ENCODE assay signal across 28 mouse cellular contexts in the genomic region with DNA sequence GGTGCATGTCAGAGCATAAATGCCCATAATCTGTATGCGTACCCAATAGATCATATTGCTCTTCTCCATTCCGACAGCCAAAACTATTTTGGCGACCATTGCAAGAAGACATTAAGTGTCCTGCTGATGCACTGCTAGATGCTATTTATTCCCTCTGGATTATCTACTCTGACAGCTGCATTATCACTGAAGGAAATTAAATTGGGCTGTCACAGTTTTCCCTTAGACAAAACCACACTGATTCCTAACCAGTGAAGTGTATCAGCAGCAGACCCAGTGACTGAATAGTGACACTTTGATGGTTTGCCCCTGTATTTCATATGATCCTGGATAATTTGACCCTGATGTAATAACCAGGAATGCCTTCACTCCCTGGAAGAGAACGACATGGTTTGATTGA.
A peak's percentile ranks its signal among the peaks of the same experiment; 100 is the strongest.
DNase-seq lines count a peak whose midpoint lies in the region; ATAC-seq and TF ChIP-seq lines count a peak whose summit lies in the region.
"Had no signal": no experiment of that assay in that cellular context is flagged by ENCODE, and none has a peak within 500 bp of the region (broad histone marks: within the 10 kb centered on the region; RNA-seq: fewer than 3 reads in every experiment).

No protein-coding gene starts in this region.

- no peak for TF ChIP-seq POLR2A in myocyte (IDR thresholded peaks at IDR 0.05; ENCODE audit: insufficient read length, low read depth)

- H3K36me3 ChIP-seq in kidney, embryonic 15.5 days = no peaks in the 10 kb centered on the region
- no peaks in the 10 kb centered on the region for H3K36me3 ChIP-seq in neural tube, embryonic 12.5 days
- H3K36me3 ChIP-seq in neural tube, embryonic 15.5 days = no peaks in the 10 kb centered on the region
- H3K36me3 ChIP-seq in myocyte (ENCODE audit: control insufficient read depth, insufficient read depth) = no peaks in the 10 kb centered on the region
- H3K36me3 ChIP-seq: limb, embryonic 12.5 days; liver, embryonic 15.5 days; midbrain, embryonic 15.5 days had no signal

- H3K9ac ChIP-seq in kidney, embryonic 15.5 days = no peak overlapping the region
- no peak overlapping the region for H3K9ac ChIP-seq in neural tube, embryonic 12.5 days
- H3K9ac ChIP-seq in neural tube, embryonic 15.5 days (replicated peaks) = no peak overlapping the region
- H3K9ac ChIP-seq: limb, embryonic 12.5 days; liver, embryonic 15.5 days; lung, embryonic 14.5 days; midbrain, embryonic 15.5 days had no signal

- peak; percentile 71 for ATAC-seq in kidney, embryonic 15.5 days (replicated peaks; ENCODE audit: low FRiP score)
- peak; percentile 43; the same call in 1 of the 2 replicates for ATAC-seq in neural tube, embryonic 12.5 days (ENCODE audit: low FRiP score, low read depth)
- no peak for ATAC-seq in neural tube, embryonic 15.5 days (ENCODE audit: low FRiP score)
- ATAC-seq in frontal cortex, adult (ENCODE audit: low TSS enrichment) = no peak
- ATAC-seq: CD4-positive, CD25-positive, alpha-beta regulatory T cell, adult 4 months; forebrain, embryonic 14.5 days; intestine, postnatal 0 days; midbrain, embryonic 15.5 days had no signal

- H3K27ac ChIP-seq in kidney, embryonic 15.5 days = no peak overlapping the region
- no peak overlapping the region for H3K27ac ChIP-seq in neural tube, embryonic 12.5 days
- no peak overlapping the region for H3K27ac ChIP-seq in neural tube, embryonic 15.5 days (replicated peaks)
- H3K27ac ChIP-seq: layer of hippocampus, adult 2 months; left cerebral cortex, adult 2 months; limb, embryonic 12.5 days; liver, embryonic 15.5 days; midbrain, embryonic 15.5 days had no signal

- no peak overlapping the region for H3K4me2 ChIP-seq in kidney, embryonic 15.5 days
- no peak overlapping the region for H3K4me2 ChIP-seq in neural tube, embryonic 12.5 days (replicated peaks)
- no peak overlapping the region for H3K4me2 ChIP-seq in neural tube, embryonic 15.5 days
- no peak overlapping the region for H3K4me2 ChIP-seq in myocyte (ENCODE audit: low read depth)
- H3K4me2 ChIP-seq: heart, embryonic 11.5 days; limb, embryonic 12.5 days; liver, embryonic 15.5 days; lung, embryonic 14.5 days; midbrain, embryonic 15.5 days had no signal

- H3K79me2 ChIP-seq in myocyte (ENCODE audit: control insufficient read depth, insufficient read depth) = no peaks in the 10 kb centered on the region

- H3K27me3 ChIP-seq in kidney, embryonic 15.5 days = no peaks in the 10 kb centered on the region
- H3K27me3 ChIP-seq in neural tube, embryonic 12.5 days (replicated peaks) = no peaks in the 10 kb centered on the region
- no peaks in the 10 kb centered on the region for H3K27me3 ChIP-seq in neural tube, embryonic 15.5 days (replicated peaks)
- H3K27me3 ChIP-seq in myocyte (ENCODE audit: control insufficient read depth, insufficient read depth, insufficient read length) = no peaks in the 10 kb centered on the region
- H3K27me3 ChIP-seq: limb, embryonic 12.5 days; liver, embryonic 15.5 days; midbrain, embryonic 15.5 days had no signal

- WGBS in kidney, embryonic 15.5 days = 52% methylated on average over 4 of the region's 4 CpGs
- WGBS in neural tube, embryonic 12.5 days = 70% methylated on average over 4 of the region's 4 CpGs
- 49% methylated on average over 4 of the region's 4 CpGs for WGBS in neural tube, embryonic 15.5 days

- H3K4me3 ChIP-seq in kidney, embryonic 15.5 days (replicated peaks) = no peak overlapping the region
- H3K4me3 ChIP-seq in neural tube, embryonic 12.5 days = no peak overlapping the region
- no peak overlapping the region for H3K4me3 ChIP-seq in neural tube, embryonic 15.5 days (replicated peaks)
- no peak overlapping the region for H3K4me3 ChIP-seq in myocyte
- H3K4me3 ChIP-seq: layer of hippocampus, adult 2 months; left cerebral cortex, adult 2 months; limb, embryonic 12.5 days; liver, embryonic 15.5 days; midbrain, embryonic 15.5 days had no signal

- no peak for DNase-seq in kidney, adult 9 months
- DNase-seq in spleen, adult 12 weeks (ENCODE audit: low spot score) = no peak
- DNase-seq: adrenal gland, postnatal 36 days; cerebellum, adult 8-10 months; cerebellum, postnatal 25 days; gastrocnemius, postnatal 25 days; heart, adult 11 months; heart, postnatal 36 days; kidney, postnatal 36 days; lung, embryonic 14.5 days; lung, postnatal 14 days; right cerebral cortex, postnatal 25 days; spleen, adult 18-20 months; thymus, postnatal 36 days had no signal

- H3ac ChIP-seq in myocyte (ENCODE audit: control insufficient read depth, insufficient read length) = no peak overlapping the region

- no peaks in the 10 kb centered on the region for H3K4me1 ChIP-seq in kidney, embryonic 15.5 days
- H3K4me1 ChIP-seq in neural tube, embryonic 12.5 days = no peaks in the 10 kb centered on the region
- no peaks in the 10 kb centered on the region for H3K4me1 ChIP-seq in neural tube, embryonic 15.5 days
- H3K4me1 ChIP-seq: limb, embryonic 12.5 days; liver, embryonic 15.5 days; midbrain, embryonic 15.5 days had no signal

- no peaks in the 10 kb centered on the region for H3K9me3 ChIP-seq in kidney, embryonic 15.5 days (replicated peaks)
- no peaks in the 10 kb centered on the region for H3K9me3 ChIP-seq in neural tube, embryonic 12.5 days
- H3K9me3 ChIP-seq in neural tube, embryonic 15.5 days (replicated peaks) = no peaks in the 10 kb centered on the region
- H3K9me3 ChIP-seq: limb, embryonic 12.5 days; liver, embryonic 15.5 days; midbrain, embryonic 15.5 days had no signal

TF ChIP-seq in myocyte, 11 proteins besides CTCF, POLR2A, EP300 and RAD21:
- TF ChIP-seq MYOG (IDR thresholded peaks at IDR 0.05; ENCODE audit: control insufficient read depth in 1 of 3, insufficient read depth in 1 of 3, insufficient read length in 2 of 3, low read depth in 2 of 3) (peak in 1 of 3 experiments; percentile 56), CEBPB (IDR thresholded peaks at IDR 0.05; ENCODE audit: insufficient read depth, poor library complexity, severe bottlenecking) (no peak), MYOD1 (IDR thresholded peaks at IDR 0.05; ENCODE audit: control insufficient read depth in 1 of 3, insufficient read length in 2 of 3, low read depth in 2 of 3) (peak in 2 of 3 experiments; percentile 20 to 60)

Comparison
In these comparisons a context has a peak if more than half of its experiments do, and no peak if none do; other contexts are left out.
1. ATAC-seq: peak in kidney, embryonic 15.5 days (single experiment) and neural tube, embryonic 12.5 days (single experiment); none in neural tube, embryonic 15.5 days (single experiment) and frontal cortex, adult (single experiment).